Mouse (Mus musculus) ES-E14 (cell line): ENCODE data around the gene Ly6g6f. TPM values are rescaled to one million over a fixed set of nuclear protein-coding genes. Genes with fewer than 3 reads are reported as not detected.

Experiments used
- DNase-seq: peaks from one replicate; pipeline ENCODE4 v3.0.0-alpha.2; 2013; ENCODE audit warnings: low read depth, low spot score
- H3K27ac ChIP-seq: 2 replicates; pipeline ENCODE4 v1.5.1; 2012; ENCODE audit warnings: low read depth, mild to moderate bottlenecking, low read length, moderate library complexity, mixed read lengths; ENCODE audit not compliant: poor library complexity, insufficient read depth, severe bottlenecking
- H3K36me3 ChIP-seq: 2 replicates; pipeline ENCODE4 v1.6.1; 2012; ENCODE audit warnings: mild to moderate bottlenecking, low read length, moderate library complexity, mixed read lengths; ENCODE audit not compliant: control insufficient read depth, poor library complexity, insufficient read depth, severe bottlenecking
- H3K4me1 ChIP-seq, 2 experiments: fragments of 150-350 bp in 1 of 2; sonication (generic) in 1 of 2; 2 replicates each; pipeline ENCODE4 v1.6.1; 2012; ENCODE audit warnings: low read length in 2 of 2, mild to moderate bottlenecking in 1 of 2, mixed read lengths in 1 of 2; ENCODE audit not compliant: control insufficient read depth in 2 of 2, insufficient read depth in 2 of 2, poor library complexity in 1 of 2
- H3K4me3 ChIP-seq, 2 experiments: fragments of 150-350 bp in 1 of 2; sonication (generic) in 1 of 2; 2 replicates each; pipeline ENCODE4 v1.5.1; 2012; ENCODE audit warnings: low read length in 2 of 2, low read depth in 1 of 2, mild to moderate bottlenecking in 1 of 2, mixed read lengths in 1 of 2; ENCODE audit not compliant: insufficient read depth in 1 of 2, poor library complexity in 1 of 2, severe bottlenecking in 1 of 2
- H3K9ac ChIP-seq: 2 replicates; pipeline ENCODE4 v1.6.1; 2012; ENCODE audit warnings: low read depth, mild to moderate bottlenecking, low read length, mixed read lengths; ENCODE audit not compliant: poor library complexity, insufficient read depth, severe bottlenecking
- H3K9me3 ChIP-seq: fragments of 150-350 bp; sonication (generic); 2 replicates; pipeline ENCODE4 v1.6.1; 2012; ENCODE audit warnings: low read depth, mild to moderate bottlenecking, low read length; ENCODE audit not compliant: control insufficient read depth, insufficient read depth
- CHD2 ChIP-seq: IDR thresholded peaks from 2 replicates; pipeline ENCODE4 v1.6.1; 2014; ENCODE audit warnings: mild to moderate bottlenecking, low read depth, low read length, inconsistent platforms
- HCFC1 ChIP-seq: IDR thresholded peaks from 2 replicates; pipeline ENCODE4 v1.6.1; 2012; ENCODE audit warnings: low read length, inconsistent platforms, borderline replicate concordance; ENCODE audit not compliant: insufficient read depth
- MAFK ChIP-seq: IDR thresholded peaks from 2 replicates; pipeline ENCODE4 v1.6.1; 2014; ENCODE audit warnings: mild to moderate bottlenecking, low read depth, low read length, inconsistent platforms; ENCODE audit not compliant: insufficient read depth
- ZC3H11A ChIP-seq: IDR thresholded peaks from 2 replicates; pipeline ENCODE4 v1.6.1; 2012; ENCODE audit warnings: low read depth, mild to moderate bottlenecking, inconsistent platforms, low read length, borderline replicate concordance
- ZNF384 ChIP-seq: IDR thresholded peaks from 2 replicates; pipeline ENCODE4 v1.6.1; 2012; ENCODE audit warnings: low read depth, low read length, inconsistent platforms
- in situ Hi-C, 2 experiments: fragments of 600-800 bp; cut with MboI; formaldehyde crosslinking; loops; one replicate each; pipeline ENCODE4 v1.15.1; 2025; ENCODE audit warnings: low sequenced_read_pairs in 2 of 2, inconsistent platforms in 1 of 2; ENCODE audit not compliant: unreplicated experiment in 2 of 2
- total RNA-seq: library from RNA; depleted of rRNA; stranded (reverse); fragments of 300-350 nt; gene quantifications from 2 replicates; pipeline ENCODE4 v1.2.3, GENCODE M21; 2012

Ly6g6f gene
- total RNA-seq, 1 experiment, result not detected

DNA sequence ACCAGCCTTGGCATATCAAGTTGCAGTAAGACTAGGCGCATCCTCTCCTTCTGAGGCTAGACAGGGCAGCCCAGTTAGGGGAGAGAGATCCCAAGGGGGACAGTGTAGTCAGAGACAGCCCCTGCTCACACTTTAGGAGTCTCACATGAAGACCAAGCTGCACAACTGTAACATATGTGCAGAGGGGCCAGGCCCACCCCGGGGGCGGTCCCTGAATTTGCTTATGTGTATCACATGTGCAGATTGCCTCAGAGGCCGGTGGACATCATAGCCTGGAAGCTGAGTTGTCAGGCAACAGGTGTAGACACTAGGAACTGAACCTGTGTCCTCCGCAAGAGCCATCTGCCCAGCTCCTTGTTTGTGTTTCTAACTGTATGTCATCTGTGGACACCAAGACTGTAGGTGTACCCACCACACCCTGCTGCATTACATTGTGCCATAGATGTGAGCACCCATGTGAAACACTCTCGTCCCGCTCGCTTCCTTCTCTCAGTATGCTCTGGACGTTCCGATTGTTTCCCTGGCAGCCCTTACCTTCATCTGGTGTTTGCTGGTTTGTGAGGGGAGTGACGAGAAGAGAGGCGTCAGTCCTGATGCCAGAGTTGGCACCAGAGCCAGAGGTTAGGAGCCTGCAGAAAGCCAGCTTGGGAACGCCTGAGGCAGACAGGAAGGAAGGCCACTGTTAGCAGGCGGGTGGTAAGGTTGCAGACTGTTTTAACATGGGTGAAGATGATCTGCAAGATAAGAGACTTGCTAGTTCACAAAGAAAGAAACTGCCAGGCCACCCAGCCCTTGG is 7.2 kb upstream of the Ly6g6f start:
- Histone ChIP-seq H3K27ac (no peak overlapping the region), H3K9me3 (no peaks in the 10 kb centered on the region), H3K36me3 (peaks cover 12% of the 10 kb centered on the region; the same call in 1 of the 2 replicates), H3K4me1 (peaks cover 0 to 2% of the 10 kb centered on the region in 2 experiments; a peak in 1 of 4 replicates), H3K4me3 (no peak overlapping the region), H3K9ac (no peak overlapping the region)
- in situ Hi-C loops, result no loop called here
- DNase-seq, result no peak
- no peak for TF ChIP-seq HCFC1
- TF ChIP-seq ZC3H11A, result no peak
- TF ChIP-seq CHD2, result no peak
- TF ChIP-seq MAFK, result no peak
- no peak for TF ChIP-seq ZNF384

- H3K9ac ChIP-seq, result no peak overlapping the region
- DNase-seq, result no peak
- H3K27ac ChIP-seq, result no peak overlapping the region
- peaks cover 0 to 2% of the 10 kb centered on the region in 2 experiments; a peak in 1 of 4 replicates for H3K4me1 ChIP-seq
- no peak for TF ChIP-seq MAFK
- no peak for TF ChIP-seq ZC3H11A
- no peak for TF ChIP-seq ZNF384
- no peak for TF ChIP-seq HCFC1
- TF ChIP-seq CHD2, result no peak
- in situ Hi-C loops, result no loop called here
- H3K4me3 ChIP-seq, result peak overlapping the region in 1 of 2 experiments; percentile 74; a peak in 2 of 4 replicates
- H3K9me3 ChIP-seq, result no peaks in the 10 kb centered on the region
- H3K36me3 ChIP-seq, result peaks cover 8% of the 10 kb centered on the region; the same call in 1 of the 2 replicates
Observed at GRCm38 (mm10) chr17:35090166-35090932, 4.9 kb upstream of the Ly6g6f start.

DNA sequence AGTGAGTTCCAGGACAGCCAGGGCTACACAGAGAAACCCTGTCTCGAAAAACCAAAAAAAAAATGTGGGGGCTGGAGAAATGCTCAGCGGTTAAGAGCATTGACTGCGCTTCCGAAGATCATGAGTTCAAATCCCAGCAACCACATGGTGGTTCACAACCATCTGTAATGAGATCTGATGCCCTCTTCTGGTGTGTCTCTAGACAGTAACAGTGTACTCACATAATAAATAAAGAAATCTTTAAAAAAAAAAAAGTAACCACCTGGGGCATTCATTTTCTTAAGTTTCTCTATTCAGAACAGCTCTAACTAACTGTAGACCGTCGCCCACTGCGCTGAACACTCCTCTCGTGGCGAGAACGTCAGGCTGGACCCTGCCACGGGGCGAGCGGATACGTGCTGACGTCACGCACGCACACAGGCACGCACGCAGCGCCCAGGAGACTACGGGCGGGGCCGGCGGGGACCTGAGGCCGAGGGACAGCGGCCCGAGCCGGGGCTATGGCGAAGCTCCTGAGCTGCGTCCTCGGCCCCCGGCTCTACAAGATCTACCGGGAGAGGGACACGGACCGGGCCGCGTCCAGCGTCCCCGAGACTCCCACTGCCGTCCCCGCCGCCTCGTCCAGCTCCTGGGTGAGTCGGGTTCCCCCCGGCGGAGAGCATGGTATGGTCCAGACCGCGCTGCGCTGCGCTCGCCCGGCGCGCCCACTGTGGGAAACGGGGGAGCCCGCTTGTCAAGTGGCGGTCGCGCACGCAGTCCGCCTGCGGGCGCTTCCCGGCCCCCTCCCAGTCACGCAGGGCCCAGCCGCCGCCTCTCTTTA is 3.6 kb upstream of the Ly6g6f start, which contains the start of gene Abhd16a:
Gene Abhd16a (plus strand): TSS at position 439 of the 820 bp plus-strand sequence.
- TF ChIP-seq ZNF384 (0 out of 2 replicates have a peak, but pooled peaks have one; percentile 43), CHD2 (no peak)
- Histone ChIP-seq H3K9ac (peak within 1 kb of the TSS; percentile 97), H3K9me3 (no peaks in the 10 kb centered on the region), H3K27ac (peak within 1 kb of the TSS; percentile 74; the same call in 1 of the 2 replicates), H3K4me1 (peaks cover 0 to 2% of the 10 kb centered on the region in 2 experiments; a peak in 1 of 4 replicates), H3K4me3 (peak within 1 kb of the TSS; percentile 74 to 85), H3K36me3 (peaks cover 4% of the 10 kb centered on the region; the same call in 1 of the 2 replicates)
- in situ Hi-C loops, result no loop called here
- DNase-seq, result peak; percentile 81

DNA sequence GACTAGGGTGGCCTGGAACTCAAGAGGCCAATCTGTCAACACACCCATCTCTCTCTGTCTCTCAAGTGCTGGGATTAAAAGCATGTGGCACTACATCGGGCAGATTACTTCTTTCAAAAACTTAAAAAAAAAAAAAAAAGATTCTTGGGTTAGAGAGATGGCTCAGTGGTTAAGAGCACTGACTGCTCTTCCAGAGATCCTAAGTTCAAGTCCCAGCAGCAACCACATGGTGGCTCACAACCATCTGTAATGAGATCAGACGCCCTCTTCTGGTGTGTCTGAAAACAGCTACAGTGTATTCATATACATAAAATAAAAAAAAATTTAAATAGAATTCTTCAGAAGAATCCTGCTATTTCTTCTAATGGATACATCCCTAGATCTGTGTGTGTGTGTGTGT is 2.7 kb upstream of the Ly6g6f start:
- TF ChIP-seq ZNF384 (peak; percentile 54), CHD2 (no peak)
- Histone ChIP-seq H3K36me3 (peaks cover 4% of the 10 kb centered on the region; the same call in 1 of the 2 replicates), H3K4me3 (no peak overlapping the region), H3K4me1 (peaks cover 0 to 2% of the 10 kb centered on the region in 2 experiments; a peak in 1 of 4 replicates), H3K9ac (no peak overlapping the region), H3K9me3 (no peaks in the 10 kb centered on the region), H3K27ac (no peak overlapping the region)
- no peak for DNase-seq
- in situ Hi-C loops, result no loop called here
